Mouse (Mus musculus) lung, postnatal 0 days (tissue): ENCODE results near the gene Tmem164.

Experiments
- CTCF ChIP-seq: IDR thresholded peaks from 2 replicates; pipeline ENCODE4 v1.5.1; 2016; ENCODE audit warnings: antibody characterized with exemption, mild to moderate bottlenecking
- EP300 ChIP-seq: IDR thresholded peaks from 2 replicates; pipeline ENCODE4 v1.6.1; 2016; ENCODE audit warnings: antibody characterized with exemption, mild to moderate bottlenecking, control low read depth

DNA sequence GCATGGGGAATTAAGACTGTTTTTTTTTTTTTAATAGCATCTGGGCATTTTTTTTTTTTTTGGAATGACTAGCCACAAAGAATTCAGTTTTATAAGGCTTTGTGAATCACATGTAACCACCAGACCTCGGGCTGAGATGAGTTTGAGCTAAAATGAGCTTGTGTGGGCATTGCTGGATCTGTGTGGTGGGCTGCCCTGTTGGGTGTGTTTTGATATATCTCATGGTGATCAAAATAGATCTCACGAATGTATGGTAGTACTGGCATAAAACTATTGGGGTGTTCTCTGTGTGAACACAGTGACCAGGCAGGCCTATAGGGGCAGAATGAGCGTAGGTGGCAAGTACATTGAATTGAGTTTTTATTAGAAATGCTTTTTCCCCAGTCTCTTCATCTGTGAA lies 67.4 kb downstream of the Tmem164 start:
- TF ChIP-seq CTCF (no peak), EP300 (no peak)
